Mouse (Mus musculus): Measurements from ENCODE around the gene Sox21.

Gene Sox21

DNA sequence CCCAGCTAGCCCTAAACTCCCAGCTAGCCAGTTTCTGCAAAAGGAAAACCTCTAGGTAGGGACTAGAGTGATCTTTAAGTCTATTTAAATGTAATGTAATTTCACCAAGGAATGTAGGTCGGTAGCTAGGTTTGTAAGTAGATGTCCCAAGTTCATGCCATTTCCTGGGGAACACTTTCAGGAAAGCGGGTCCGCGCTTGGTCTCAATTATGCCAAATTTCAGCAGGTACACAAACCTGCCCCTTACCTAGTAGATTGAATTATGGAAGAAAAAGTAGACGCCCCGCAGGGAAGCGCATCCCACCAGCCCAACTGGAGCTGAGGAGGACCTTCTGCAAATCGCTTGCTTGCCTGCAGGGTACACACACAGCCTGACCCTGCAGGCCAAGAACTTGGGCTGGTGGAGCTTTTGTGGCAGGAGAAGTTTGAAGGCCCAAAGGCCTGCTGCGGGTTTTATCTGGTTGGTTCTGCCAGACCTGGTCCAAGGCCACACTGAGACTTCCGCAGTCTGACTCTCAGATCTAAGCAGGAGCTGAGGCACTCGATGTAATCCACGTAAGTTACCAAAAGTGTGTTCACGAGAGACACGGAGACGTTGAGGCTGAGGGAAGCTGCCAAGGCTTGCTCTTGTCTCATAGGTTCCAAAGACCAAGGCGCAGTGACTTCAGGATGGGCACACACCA, 11.6 kb downstream of the Sox21 start:
- ATAC-seq (ENCODE audit: low TSS enrichment), result no peak

DNA sequence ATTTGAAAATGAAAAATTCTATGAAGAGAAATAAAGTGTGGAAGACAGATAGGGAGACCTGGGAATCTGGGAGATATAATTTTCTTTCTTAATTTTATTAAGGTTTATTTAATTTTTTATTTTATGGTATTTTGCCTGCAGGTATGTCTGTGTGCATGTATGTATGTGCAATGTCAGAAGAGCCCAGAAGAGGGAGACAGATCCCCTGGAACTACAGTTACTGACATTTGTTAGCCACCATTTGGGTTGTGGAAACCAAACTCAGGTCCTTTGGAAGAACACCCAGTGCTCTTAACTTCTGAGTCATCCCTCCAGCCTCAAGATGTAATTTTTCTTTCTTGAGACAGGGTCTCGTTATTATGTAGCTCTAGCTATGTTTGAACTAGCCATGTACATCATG, 15.9 kb downstream of the Sox21 start:
- ATAC-seq (ENCODE audit: low TSS enrichment), result no peak

DNA sequence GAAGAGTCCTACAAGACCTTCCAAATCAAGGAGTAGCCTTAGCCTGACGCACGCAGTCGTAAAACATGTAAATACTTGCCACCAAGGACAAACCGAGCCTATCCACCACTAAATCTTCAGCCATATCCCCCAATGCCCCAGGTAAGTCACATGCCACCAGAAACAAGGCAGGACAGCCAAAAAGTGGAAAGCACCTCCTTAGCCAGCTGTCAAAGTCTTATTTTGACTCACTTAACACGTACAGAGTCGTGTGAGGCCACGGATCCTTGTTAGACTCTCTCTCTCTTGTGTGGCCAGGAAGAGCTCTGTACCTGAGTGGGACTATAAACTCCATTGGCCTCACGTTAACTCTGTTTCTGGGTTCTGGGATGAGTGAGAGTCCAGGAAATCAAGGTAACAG, 20.0 kb downstream of the Sox21 start:
- no peak for ATAC-seq (ENCODE audit: low TSS enrichment)

DNA sequence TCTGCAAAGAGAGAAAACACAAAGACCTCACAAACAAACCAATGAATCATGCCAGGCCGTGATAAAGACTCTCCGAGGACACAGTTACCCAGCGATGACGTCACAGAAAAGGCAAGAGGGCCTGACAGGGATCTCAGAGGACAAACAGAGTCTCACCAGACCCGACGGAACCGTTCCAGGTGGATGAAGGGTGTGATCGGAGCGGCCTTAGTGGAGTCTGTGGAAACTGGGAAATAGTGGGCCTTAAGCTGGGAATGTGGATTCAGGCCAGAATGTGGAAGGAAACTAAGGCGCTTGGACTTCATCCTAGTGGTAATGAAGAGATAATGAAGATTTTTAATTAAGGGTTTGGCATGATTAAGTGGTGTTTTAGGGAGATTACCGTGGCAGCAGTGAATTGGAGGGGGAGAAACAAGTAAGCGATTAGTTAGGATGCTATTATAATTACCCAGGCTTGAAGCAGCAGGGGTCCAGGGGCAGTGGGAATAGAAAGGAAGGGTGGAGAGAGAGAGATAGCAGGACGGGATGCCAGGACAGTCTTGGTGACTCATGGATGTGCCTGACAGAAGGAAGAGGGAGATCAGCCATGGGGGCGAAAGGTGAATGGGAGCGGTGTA, 24.5 kb downstream of the Sox21 start:
- ATAC-seq (ENCODE audit: low TSS enrichment), result no peak

DNA sequence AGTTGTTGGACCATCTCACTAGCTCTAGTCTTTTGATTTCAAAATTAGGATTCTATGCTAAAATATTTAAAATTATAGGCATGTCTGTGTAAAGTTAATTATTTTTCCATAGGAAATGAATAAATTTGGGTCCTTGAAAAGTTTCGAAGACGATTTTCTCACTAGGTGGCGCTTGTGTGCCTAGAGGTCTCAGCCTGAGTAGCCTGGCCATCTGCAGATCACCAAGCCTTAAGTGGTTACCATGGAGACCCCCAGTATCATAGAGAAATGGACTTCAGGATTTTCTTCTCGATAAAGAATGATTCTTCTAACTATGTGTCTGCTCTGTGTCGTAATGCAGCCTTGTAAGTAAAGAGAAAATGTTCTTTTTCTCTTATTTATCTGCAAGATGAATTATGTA, 27.2 kb downstream of the Sox21 start:
- ATAC-seq (ENCODE audit: low TSS enrichment), result peak; percentile 62; the same call in 1 of the 2 replicates

DNA sequence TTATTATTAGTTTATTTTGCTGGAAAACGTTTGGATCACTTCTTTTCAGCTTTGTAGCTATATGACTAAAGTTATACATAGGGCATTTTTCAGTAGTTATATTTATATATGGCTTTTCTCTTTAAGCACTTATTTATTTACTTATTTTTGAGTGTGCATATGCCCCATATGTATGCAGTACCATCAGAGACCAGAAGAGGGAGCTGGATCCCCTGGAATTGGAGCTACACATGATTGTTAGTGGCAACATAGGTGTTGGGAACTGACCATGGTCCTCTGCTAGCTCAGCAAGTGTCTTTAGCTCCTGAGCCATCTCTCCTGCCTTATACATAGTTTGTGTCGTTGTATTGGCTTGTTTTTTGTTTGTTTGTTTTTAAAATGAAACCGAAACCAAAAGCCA, 29.5 kb downstream of the Sox21 start:
- no peak for ATAC-seq (ENCODE audit: low TSS enrichment)

DNA sequence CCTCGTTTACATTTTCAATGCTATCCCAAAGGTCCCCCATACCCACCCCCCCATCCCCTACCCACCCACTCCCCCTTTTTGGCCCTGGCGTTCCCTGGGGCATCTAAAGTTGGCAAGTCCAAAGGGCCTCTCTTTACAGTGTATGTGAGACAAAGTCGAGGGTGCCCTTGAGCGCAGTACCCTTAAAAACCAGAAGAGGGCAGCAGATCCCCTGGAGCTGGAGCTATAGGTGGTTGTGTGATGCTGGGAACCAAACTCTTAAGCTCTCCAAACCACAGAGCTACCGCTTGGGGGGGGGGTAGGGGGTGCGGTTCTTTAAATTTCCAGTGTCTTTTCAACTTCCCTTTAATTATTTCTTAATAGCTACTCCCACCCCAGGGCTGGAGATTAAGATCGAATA, 33.8 kb downstream of the Sox21 start:
- no peak for ATAC-seq (ENCODE audit: low TSS enrichment)

DNA sequence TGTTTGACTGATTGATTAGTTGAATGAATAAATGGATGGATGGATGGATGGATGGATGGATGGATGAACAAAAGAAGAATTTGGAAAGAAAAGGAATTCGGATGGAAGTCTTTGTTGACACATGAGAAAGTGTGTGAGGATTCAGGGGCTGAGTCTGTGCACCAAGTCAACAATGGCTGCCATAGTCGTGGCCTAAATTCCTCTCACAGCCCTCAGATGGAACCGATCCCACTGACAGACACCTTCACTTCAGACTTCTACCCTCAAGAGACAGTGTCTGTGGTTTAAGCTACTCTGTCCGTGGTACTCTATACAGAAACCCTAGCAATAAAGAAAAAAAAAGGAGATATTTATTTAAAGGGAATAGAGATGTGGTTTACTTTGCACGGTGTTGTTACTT, 34.8 kb downstream of the Sox21 start:
- ATAC-seq (ENCODE audit: low TSS enrichment), result no peak

DNA sequence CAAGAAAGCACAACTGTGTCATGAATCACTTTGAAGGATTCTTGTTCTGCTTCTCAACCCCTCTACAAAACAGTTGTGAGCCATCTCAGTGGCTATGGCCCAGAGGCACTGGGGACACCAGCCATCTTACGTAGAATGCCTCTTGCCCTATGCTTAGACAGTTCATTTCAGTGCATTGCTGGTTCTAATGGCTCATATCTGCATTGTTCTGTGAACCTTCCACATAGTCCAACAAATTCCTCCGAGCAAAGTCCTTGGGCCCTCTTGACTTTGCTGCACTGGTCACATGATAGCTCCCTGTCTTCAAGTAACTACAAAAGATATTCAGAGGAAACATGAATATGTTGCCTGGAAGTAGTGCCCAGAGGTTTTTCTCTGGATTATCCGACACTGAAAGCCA, 36.1 kb downstream of the Sox21 start:
- no peak for ATAC-seq (ENCODE audit: low TSS enrichment)

DNA sequence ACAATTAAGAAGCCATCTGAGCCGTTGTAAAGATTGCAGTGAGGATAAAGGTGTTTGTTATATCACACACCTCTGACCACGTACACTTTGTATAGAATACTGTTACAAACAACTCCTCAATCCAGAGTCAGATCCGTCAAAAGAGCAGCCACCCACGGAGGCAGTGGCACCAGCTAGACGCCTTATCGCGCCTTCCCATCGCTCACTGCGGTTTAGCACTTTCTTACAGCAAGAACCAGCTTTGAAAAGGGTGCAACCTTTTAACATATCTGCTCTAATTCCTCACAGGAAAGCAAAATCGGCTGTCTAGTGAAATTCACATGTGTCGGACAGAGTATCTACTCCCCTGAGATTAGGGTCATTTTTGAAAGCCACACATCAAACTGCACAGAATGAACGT, 39.8 kb downstream of the Sox21 start:
- ATAC-seq (ENCODE audit: low TSS enrichment), result no peak

DNA sequence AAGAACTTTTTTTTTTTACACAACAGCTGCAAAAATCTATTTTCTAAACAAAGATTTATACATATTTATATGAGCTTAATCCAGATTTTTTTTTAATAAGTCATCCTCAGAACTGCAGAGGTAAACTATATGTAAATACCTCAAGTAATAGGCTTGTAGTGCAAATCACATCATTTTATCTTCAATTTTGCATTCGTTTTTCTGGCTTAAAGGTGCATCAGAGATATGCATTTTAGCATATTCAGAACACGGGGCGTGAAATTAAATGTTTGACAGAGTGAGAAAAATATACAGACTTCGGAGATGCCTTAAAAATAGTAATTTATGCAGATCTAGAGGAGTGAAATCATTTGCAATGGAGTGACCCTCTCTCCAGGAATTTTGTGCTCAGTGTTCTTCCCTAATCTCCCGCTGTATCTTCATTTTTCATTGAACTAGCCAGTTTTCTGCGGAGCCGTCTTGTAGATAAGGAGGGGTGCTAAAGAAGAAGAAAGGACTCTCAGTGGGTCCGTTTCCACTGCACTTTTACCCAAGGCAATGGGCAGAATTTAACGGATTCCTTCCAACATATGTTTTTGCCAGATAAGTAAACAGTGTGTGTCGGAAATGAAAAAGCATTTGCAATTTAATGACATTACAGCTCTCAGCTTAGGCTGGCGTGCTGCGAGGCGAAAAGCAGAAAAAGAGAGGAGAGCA, 42.5 kb downstream of the Sox21 start:
- no peak for ATAC-seq (ENCODE audit: low TSS enrichment)

DNA sequence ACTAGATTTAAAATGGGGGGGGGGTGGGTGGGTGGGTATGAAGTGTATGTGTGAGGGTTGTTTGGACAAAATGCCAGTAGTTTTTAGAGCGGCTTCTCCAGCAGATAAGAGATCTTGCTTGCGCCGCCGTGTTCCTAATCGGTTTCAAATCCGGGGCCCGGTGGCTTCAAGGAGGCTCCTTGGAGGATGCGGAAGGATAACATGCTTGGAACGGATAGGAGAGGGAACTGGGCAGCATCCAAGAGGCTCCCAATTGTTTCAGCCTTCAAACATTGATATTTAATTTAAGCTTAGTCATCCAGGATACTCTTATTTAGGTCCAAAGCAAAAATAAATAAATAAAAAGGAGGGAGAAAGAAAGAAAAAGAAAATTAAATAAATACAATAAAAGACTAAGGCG, 43.2 kb downstream of the Sox21 start:
- ATAC-seq (ENCODE audit: low TSS enrichment), result no peak

DNA sequence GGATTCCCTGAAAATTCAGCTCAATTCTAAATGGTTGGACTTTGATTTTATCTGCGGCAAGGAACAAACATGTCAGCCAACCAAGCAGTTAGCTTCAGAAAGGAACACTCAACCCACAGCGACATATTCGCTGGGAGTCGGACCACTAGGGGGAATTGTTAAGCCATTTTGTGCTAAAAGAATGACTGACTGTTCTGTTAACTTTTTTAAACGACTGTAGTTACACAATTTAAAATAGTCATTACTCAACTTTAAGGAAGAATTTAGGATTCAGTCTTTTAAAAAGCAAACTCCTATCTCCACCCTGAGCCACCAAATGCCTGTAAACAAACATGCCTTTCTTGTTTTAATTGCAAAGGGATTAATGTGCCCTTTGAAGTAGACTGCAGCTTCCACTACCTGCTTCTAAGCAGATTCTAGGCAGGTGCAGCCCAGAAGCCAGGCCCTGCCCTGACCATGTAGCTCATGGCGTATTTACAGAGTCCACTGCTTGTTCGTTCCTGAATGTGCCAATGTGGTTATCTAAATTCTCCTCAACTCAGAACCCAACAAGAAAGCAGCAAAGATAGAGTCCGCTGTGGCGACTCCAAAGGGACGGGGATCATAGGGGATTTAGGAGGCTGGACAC, 43.7 kb downstream of the Sox21 start:
- no peak for ATAC-seq (ENCODE audit: low TSS enrichment)

DNA sequence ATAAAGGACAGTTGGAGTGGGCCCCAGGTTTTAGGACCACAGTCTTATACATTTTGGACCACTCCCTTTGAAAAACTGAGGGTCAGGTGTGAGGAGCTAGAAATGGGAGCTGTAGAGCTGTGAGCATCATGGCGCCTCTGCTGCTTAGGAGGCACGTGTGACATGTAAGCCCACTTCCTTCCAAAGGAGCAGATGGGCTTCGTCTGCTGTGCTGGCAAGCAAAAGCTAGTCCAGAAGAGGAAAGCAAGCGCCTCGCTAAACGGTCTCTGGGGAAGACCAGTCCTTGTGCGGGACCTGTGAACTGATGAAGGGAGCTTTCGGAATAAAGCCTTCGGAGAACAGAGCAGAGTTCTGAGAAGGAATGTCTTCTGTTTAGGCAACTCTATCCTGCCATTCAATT, 45.4 kb downstream of the Sox21 start:
- ATAC-seq (ENCODE audit: low TSS enrichment), result no peak

All from frontal cortex, adult (tissue).